Mouse (Mus musculus): ENCODE measurements at regions not wholly inside any gene's neighbourhood (a gene's known extent, or its start where the extent isn't known, plus 50 kb on each side); places are given as distances from the start of the nearest gene placed in this dataset.
"Not testable (repeated sequence)": the region's sequence is repeated elsewhere in the genome, so short reads cannot be mapped to it uniquely, and the experiment has no call there.

DNA sequence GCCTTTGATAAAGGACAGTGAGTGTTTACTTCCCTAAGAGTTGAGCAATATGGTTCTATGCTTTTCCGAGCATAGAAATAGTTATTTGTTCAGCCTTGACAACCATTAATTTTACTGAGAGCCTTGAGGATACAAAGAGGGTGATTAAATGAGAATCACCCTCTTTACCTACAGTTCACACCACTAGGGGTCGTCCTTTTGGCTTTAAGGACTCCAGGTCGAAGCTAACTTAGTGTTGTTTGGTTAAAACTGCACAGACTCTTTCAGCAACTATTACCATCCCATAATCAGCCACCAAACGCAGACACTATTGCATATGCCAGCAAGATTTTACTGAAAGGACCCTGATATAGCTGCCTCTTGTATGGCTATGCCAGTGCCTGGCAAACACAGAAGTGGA lies 559.2 kb upstream of the 2610301B20Rik start:
- DNase-seq (ENCODE audit: low spot score) = no peak

DNA sequence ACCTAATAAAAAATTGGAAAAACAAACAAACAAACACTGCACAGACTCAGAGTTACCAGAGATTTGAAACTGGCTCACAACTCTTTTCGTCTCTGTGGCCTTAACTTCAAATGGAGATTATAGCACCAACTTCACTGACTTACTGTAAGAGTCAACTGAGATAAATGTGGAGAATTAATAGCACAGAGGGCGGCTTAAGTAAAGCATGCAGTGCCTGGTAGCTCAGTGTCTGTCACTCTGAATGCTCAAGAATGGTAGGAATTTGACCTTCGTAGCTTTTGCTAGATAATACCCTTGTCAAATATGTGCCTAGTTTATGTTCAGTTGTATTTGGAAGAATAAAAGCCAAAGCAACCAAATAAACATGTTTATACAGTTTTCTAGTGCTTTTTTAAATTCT lies 558.4 kb upstream of the 2610301B20Rik start:
- no peak for DNase-seq (ENCODE audit: low spot score)

DNA sequence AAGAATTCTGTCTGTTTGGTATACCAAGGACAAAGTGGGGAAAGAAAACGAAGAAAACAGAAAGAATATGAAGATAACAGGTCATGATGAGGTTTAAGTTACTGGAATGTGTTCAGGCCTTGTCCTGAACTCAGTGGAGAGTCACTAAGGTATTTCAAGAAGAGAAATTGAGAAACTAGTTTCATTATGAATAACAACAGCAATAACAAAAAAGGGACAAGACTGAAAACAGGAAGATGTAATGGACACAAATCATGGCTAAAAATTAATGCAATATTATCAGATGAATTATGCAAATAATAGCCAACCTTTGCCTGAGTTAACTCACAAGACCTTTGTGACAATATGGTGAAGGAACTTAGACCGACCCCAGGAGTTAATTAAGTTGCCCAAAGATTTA lies 530.2 kb upstream of the 2610301B20Rik start:
- DNase-seq (ENCODE audit: low spot score) = no peak

DNA sequence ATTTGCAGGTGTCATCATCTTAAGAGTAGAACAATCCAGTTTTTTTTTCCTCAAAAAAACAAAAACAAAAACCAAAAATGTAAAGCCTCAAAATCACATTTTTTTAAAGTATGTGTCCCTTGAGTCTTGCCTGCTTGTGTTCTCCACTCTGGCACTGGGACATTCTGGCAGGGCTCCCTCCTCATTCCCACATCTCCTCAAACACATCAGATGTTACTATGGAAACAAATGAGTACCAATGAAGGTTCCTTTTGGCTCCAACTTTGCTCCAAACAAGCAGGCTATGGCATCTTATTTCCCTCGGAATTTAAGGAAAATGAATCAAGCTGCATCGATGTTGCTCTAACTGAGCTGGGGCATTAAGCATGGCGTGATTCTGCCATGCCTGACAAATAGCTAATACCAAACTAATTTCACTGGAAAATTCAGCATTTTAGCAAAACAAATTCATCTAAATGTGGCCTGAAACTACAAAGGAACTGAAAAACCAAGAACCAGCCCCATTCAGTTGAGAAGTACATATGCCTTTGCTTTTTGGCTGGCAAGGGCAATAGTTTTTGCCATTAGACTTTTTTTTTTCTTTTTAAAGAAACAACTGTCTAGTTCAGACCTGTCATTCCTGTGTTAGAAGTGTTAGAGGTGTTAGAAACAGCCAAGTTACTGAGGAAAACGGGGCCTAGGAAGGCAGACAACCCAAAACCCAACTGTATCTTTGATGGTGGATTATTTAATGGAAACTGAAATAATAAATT lies 522.2 kb upstream of the 2610301B20Rik start:
- DNase-seq (ENCODE audit: low spot score) = no peak

- DNase-seq (ENCODE audit: low spot score) = no peak
Observed at GRCm38 (mm10) chr4:10357572-10357971, 516.7 kb upstream of the 2610301B20Rik start.

DNA sequence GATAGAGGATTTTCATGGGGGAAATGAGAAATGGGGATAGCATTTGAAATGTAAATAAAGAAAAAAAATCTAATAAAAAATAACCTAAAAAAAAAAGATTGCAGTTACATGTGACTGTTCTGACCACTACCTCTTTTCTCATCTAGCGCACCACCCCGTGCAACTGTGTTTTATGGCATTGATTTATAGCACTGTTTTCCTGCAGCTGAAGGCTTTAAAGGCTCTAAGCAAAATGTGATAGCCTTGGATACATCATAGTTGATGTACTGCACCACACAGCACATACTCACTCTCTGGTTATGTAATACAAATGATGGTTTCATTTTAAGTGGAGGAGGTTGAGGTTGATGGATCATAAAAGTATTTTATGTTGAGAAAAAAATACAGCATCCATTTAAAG lies 484.5 kb upstream of the 2610301B20Rik start:
- DNase-seq (ENCODE audit: low spot score) = no peak

- DNase-seq (ENCODE audit: low spot score) = no peak
Observed at GRCm38 (mm10) chr4:10397249-10397648, 477.0 kb upstream of the 2610301B20Rik start.

DNA sequence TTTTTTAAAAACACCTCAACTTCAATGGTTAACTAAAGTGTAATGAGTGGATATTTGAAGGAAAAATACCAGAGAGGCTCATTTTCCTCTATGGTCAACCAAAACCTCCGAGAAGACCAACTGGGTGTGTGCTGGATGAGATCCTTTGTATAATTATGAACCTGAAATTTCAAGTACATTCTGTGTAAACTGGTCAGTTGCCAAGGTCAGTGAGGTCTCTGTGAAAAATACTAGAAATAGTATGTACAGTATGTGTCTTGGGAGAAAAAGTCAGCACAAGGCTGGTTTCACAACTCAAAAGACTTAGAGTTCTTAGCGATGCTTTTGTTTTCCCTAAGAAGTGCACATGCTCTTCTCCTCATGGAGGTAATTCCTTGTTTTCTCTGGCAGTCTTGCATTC lies 476.2 kb upstream of the 2610301B20Rik start:
- DNase-seq (ENCODE audit: low spot score) = no peak

DNA sequence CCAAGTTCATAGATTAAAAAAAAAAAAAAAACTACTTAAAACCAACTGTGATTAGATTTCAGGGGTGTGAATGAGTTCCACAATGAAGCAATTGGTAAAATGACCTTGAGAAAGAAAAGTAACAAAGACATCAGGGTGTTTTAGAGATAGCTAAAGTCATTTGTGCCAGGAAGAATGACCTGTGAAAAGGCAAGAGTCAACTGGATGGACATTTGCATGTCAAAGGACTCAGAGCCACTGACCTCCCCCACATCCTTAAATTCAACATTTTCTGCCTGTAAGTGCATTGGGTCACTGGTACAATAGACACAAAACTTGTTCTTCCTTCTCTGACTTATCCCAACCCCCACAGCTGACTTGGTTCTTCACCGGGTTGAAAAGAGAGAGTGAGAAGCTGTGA lies 474.6 kb upstream of the 2610301B20Rik start:
- no peak for DNase-seq (ENCODE audit: low spot score)

GRCm38 (mm10) chr4:10402928-10403327 lies 471.4 kb upstream of the 2610301B20Rik start:
- no peak for DNase-seq (ENCODE audit: low spot score)

GRCm38 (mm10) chr4:10404438-10404837 lies 469.9 kb upstream of the 2610301B20Rik start:
- DNase-seq (ENCODE audit: low spot score) = no peak

DNA sequence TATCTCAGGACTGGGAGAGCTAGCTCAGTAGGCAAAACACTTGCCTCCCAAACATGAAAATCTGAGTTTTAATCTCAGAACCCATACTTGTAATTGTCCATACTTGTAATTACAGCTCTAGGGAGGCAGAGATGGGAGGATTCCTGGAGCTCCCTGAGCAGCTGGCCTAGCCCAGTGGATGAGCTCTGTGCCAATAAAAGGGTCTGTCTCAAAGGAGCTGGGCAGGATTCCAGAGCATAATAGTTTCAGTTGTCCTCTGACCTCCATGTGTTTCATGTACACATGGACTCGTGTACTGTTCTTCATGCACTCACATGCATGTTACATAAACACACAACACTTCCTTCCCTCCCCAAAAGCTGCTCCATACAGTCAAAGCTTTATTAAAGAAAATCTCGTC lies 469.2 kb upstream of the 2610301B20Rik start:
- no peak for DNase-seq (ENCODE audit: low spot score)

DNA sequence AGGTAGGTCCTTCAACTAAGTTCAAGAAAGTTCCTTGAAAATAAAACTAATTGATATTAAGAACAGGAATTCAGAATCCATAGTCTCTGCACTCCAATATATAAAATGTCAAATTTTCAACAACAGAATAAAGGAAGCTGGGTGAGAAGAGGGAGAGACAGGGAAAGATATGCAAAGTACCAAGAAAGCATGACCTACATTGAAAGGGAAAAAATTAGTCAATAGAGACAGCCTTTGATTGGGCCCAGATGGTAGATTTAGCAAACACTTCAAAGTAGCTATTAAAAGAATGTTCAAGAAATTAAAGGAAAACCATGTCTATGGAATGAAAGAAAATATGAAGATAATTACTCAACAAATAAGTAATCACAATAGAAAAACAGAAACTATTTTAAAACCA lies 460.0 kb upstream of the 2610301B20Rik start:
- DNase-seq (ENCODE audit: low spot score) = no peak

DNA sequence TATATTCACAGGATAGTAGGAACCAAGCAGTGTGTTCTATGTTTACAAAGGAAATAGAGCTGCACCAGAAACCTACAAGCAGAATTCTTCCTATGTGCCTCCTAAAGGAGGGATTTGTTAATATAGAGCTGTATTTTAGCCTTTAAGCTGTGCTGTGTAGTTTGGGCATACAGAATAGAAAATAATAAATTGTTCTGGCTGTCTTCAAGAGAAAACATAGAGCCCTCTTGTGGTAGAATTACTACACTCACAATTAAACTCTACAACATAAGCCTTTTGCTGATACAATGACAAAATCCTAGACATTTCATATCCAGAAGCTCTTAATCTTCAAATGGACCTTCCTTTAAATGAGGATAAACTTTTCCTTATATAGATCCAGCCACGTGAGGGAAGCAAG lies 452.9 kb upstream of the 2610301B20Rik start:
- peak; percentile 5 for DNase-seq (ENCODE audit: low spot score)

DNA sequence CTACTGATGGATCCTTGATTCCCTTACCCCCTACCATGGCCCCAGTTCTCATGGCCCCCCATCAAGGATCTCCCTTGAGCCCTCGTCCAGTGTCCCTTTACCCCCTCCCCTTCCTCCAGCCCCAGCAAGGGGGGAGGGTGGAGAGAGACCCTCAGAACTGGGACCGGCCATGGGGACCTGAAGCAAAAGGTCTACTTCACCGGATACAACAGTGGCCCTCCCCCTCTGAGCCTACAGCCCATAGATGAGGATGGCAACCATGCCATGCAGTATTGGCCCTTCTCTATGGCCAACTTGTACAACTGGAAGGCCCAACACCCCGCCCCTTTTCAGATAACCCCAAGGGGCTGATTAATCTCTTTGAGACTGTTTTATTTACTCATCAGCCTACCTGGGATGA lies 439.9 kb upstream of the 2610301B20Rik start:
- DNase-seq (ENCODE audit: low spot score) = no peak

DNA sequence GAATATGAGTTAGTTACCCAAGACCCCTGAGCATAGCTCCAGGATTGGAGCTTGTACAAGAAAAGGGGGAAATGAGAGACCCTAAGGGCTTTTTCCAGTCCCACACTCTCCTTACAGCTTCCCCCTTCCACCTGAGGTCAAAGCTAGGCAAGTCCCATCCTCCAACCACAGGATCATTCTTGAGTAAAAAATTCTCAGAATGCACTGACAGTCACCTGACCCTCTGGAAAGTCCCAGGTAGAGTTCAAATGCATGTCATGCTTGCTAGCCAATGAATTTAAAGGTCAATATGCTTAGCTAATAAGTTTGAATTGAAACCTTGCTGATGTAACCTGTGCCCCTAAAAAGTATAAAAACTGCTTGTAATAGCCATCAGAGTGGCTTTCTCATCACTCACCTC lies 434.4 kb upstream of the 2610301B20Rik start:
- not testable (repeated sequence) for DNase-seq (ENCODE audit: low spot score)

- no peak for DNase-seq (ENCODE audit: low spot score)
Observed at GRCm38 (mm10) chr4:10459603-10460002, 414.7 kb upstream of the 2610301B20Rik start.

DNA sequence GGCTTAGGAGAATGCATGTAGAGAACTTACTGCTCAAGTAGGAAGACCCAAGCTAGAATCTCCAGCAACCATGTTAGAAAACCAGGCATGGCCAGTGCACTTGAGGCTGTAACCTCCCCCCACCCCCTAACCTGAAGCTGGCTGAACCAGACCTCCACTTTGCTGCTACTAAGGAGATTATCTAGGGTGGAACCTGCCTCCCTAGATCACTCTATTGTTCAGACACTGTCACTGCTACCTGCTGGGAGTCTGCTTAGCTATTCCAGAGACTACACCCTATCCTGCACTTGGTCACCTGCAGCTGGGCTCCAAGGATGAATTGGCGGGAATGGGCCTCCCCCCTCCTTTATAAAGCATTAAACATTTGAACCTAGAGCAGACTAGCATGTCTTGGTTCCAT lies 393.4 kb upstream of the 2610301B20Rik start:
- no peak for DNase-seq (ENCODE audit: low spot score)

- DNase-seq (ENCODE audit: low spot score) = peak; percentile 1
Observed at GRCm38 (mm10) chr4:10508163-10508821, 366.0 kb upstream of the 2610301B20Rik start.

GRCm38 (mm10) chr4:10510013-10510412 lies 364.3 kb upstream of the 2610301B20Rik start:
- no peak for DNase-seq (ENCODE audit: low spot score)

DNA sequence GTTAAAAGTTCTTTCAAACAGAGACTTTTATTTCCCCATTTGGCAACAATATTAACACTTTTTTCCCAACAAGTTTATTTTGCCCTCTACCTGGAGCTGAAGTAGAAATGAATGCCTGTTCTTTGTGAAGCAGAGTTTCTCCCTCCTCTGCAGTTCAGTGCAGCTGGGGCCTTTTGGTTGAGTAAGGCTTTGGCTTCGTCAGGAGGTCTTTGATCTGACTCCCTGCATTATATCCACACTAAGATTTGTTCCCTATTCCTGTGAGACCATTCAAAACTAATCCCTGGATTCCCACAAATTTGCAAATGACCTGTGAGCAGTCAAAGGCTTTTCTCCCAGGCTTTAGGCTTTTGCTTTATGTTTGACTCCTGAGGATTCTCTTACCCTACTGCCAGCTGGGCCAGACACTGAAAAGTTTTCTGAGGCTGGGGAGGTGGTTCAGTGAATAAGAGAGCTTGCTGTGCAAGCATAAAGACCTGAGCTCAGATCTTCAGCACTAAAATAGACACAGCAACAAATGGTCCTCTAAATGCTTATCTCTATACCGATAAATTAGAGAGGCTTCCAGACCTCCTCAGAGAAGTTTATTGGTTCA lies 323.5 kb upstream of the 2610301B20Rik start:
- DNase-seq (ENCODE audit: low spot score) = no peak

GRCm38 (mm10) chr4:10553724-10554123 lies 320.6 kb upstream of the 2610301B20Rik start:
- no peak for DNase-seq (ENCODE audit: low spot score)

- no peak for DNase-seq (ENCODE audit: low spot score)
Observed at GRCm38 (mm10) chr4:10560078-10560477, 314.2 kb upstream of the 2610301B20Rik start.

Data from layer of hippocampus, adult 9-10 months (tissue).